ENCODE assay signal across 16 mouse cellular contexts in the genomic region with DNA sequence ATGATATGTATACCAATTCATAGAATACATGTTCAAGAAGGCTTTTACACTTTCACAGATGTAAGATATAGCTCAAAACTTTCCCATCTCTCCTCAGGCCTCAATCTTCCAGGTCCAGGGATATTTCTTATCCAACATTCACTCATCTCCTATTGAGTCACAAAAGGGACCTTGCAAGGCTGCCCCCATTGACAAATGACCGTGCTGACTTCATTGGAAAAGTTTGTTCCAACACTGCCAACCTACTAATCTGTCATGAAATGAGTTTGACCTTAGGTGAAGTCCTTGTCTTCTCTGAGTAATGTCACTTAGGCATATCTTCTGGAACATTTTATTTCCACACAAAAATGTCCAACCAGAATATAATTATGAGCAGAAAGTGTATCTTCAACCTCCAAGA.
"Had no signal": no experiment of that assay in that cellular context is flagged by ENCODE, and none has a peak within 500 bp of the region (broad histone marks: within the 10 kb centered on the region; RNA-seq: fewer than 3 reads in every experiment).

No protein-coding gene starts in this region.

- ATAC-seq: hindbrain, embryonic 16.5 days; inflammation-experienced regulatory T-cells, adult 6 months; intestine, embryonic 15.5 days; intestine, postnatal 0 days had no signal

- DNase-seq: gastrocnemius, postnatal 10 days; gastrocnemius, postnatal 25 days; heart, adult 18-20 months; heart, postnatal 10 days; heart, postnatal 4 days; kidney, adult 18-20 months; kidney, adult 8-10 months; kidney, postnatal 10 days; kidney, postnatal 25 days; kidney, postnatal 4 days; liver; liver, embryonic 13.5 days had no signal
